Mouse (Mus musculus) ES-Bruce4 (cell line): Measurements from ENCODE around the gene Gm36864. TPM values are rescaled to one million over a fixed set of nuclear protein-coding genes. Genes with fewer than 3 reads are reported as not detected.

ENCODE experiments used
- H3K27ac ChIP-seq: 2 replicates; pipeline ENCODE4 v1.5.1; 2012; ENCODE audit warnings: low read length, inconsistent platforms; ENCODE audit not compliant: insufficient read depth
- H3K27me3 ChIP-seq: 2 replicates; pipeline ENCODE4 v1.6.1; 2012; ENCODE audit warnings: mild to moderate bottlenecking, low read length, inconsistent platforms; ENCODE audit not compliant: control insufficient read depth, poor library complexity, insufficient read depth, severe bottlenecking
- H3K36me3 ChIP-seq: 2 replicates; pipeline ENCODE4 v1.6.1; 2012; ENCODE audit warnings: inconsistent platforms, mild to moderate bottlenecking, low read length, moderate library complexity; ENCODE audit not compliant: control insufficient read depth, poor library complexity, insufficient read depth, severe bottlenecking
- H3K4me1 ChIP-seq: one replicate; pipeline ENCODE4 v1.8.1; 2011; ENCODE audit warnings: low read length; ENCODE audit not compliant: control insufficient read depth, insufficient read depth
- H3K4me3 ChIP-seq: 2 replicates; pipeline ENCODE4 v1.5.1; 2011; ENCODE audit warnings: low read depth, mild to moderate bottlenecking, low read length
- H3K9ac ChIP-seq: 2 replicates; pipeline ENCODE4 v1.6.1; 2012; ENCODE audit warnings: low read depth, mild to moderate bottlenecking, inconsistent platforms; ENCODE audit not compliant: poor library complexity, severe bottlenecking
- H3K9me3 ChIP-seq: replicated peaks from 2 replicates; pipeline ENCODE4 v1.6.1; 2012; ENCODE audit warnings: mild to moderate bottlenecking, low read length, inconsistent platforms; ENCODE audit not compliant: control insufficient read depth, poor library complexity, insufficient read depth, severe bottlenecking
- CTCF ChIP-seq: IDR thresholded peaks from one replicate; pipeline ENCODE4 v1.8.1; 2011; ENCODE audit warnings: low read depth, low read length
- EP300 ChIP-seq: IDR thresholded peaks from 2 replicates; pipeline ENCODE4 v1.6.1; 2011; ENCODE audit warnings: low read depth, low read length; ENCODE audit not compliant: insufficient read depth
- POLR2A ChIP-seq: IDR thresholded peaks from one replicate; pipeline ENCODE4 v1.8.1; 2011; ENCODE audit warnings: low read length; ENCODE audit not compliant: insufficient read depth
- polyA plus RNA-seq: library from polyadenylated mRNA; stranded (reverse); fragments of >200 nt; gene quantifications from 2 replicates; pipeline ENCODE4 v1.2.4, GENCODE M21; 2011; ENCODE audit warnings: low read depth; ENCODE audit not compliant: missing spikeins, insufficient read depth, insufficient read length

The Gm36864 gene
- polyA plus RNA-seq, 1 experiment, result not detected

- H3K4me3 ChIP-seq, result no peak overlapping the region
- H3K4me1 ChIP-seq, result peaks cover 3% of the 10 kb centered on the region
- H3K9ac ChIP-seq, result no peak overlapping the region
- H3K27ac ChIP-seq, result no peak overlapping the region
- H3K27me3 ChIP-seq, result no peaks in the 10 kb centered on the region
- no peaks in the 10 kb centered on the region for H3K36me3 ChIP-seq
- H3K9me3 ChIP-seq, result peaks cover 20% of the 10 kb centered on the region
- TF ChIP-seq POLR2A (no peak), EP300 (no peak), CTCF (no peak)
These were observed 51.8 kb downstream of the Gm36864 start for GRCm38 (mm10) chr7:44287760-44288159.

DNA sequence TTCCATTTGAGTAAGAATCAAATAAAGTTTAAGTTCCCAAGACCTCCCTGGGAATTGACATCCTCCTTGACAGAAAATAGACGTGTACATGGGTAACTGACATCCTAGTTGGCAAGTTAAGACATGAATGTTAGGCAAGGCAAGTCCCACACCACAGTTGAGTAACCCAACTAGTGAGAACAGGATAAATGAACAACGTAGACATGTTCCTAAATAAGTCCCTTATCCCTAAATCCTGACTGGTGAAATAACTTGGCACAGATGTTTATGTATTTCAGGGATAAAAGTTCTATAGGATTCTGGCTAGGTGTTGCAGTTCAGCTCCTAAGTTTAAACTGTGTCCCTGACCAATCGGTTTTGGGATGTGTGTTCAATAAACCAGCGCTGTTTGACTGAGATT lies 55.0 kb downstream of the Gm36864 start:
- peaks cover 20% of the 10 kb centered on the region for H3K9me3 ChIP-seq
- H3K27ac ChIP-seq, result peak overlapping the region; percentile 96
- TF ChIP-seq CTCF (no peak), EP300 (no peak), POLR2A (no peak)
- H3K9ac ChIP-seq, result no peak overlapping the region
- H3K36me3 ChIP-seq, result no peaks in the 10 kb centered on the region
- H3K4me3 ChIP-seq, result no peak overlapping the region
- H3K27me3 ChIP-seq, result no peaks in the 10 kb centered on the region
- H3K4me1 ChIP-seq, result peaks cover 3% of the 10 kb centered on the region

GRCm38 (mm10) chr7:44291418-44291817 lies 55.4 kb downstream of the Gm36864 start:
- peaks cover 20% of the 10 kb centered on the region for H3K9me3 ChIP-seq
- peak overlapping the region; percentile 96 for H3K27ac ChIP-seq
- TF ChIP-seq EP300, result peak; percentile 74
- no peak for TF ChIP-seq CTCF

More at GRCm38 (mm10) chr7:44291418-44291817, 55.4 kb downstream of the Gm36864 start:
- no peak overlapping the region for H3K9ac ChIP-seq
- H3K4me3 ChIP-seq, result no peak overlapping the region
- peaks cover 3% of the 10 kb centered on the region for H3K4me1 ChIP-seq
- H3K36me3 ChIP-seq, result no peaks in the 10 kb centered on the region
- H3K27me3 ChIP-seq, result no peaks in the 10 kb centered on the region

Other genes starting within 250 kb of the Gm36864 start
- gene Klk1b11, start 240.3 kb upstream of the Gm36864 start, polyA plus RNA-seq, result not detected in 2 replicates
- gene Klk1b26, start 224.0 kb upstream of the Gm36864 start, polyA plus RNA-seq, result not detected in 2 replicates
- gene Klk1b27, start 183.9 kb upstream of the Gm36864 start, polyA plus RNA-seq, result not detected in 2 replicates
- gene Klk1b21, start 133.8 kb upstream of the Gm36864 start, polyA plus RNA-seq, result not detected in 2 replicates
- not detected in 2 replicates for gene Klk1b22, start 123.5 kb upstream of the Gm36864 start, polyA plus RNA-seq
- not detected in 2 replicates for gene Klk1b16, start 99.4 kb upstream of the Gm36864 start, polyA plus RNA-seq
- gene Klk1b24, start 47.9 kb upstream of the Gm36864 start, polyA plus RNA-seq, result not detected in 2 replicates
- not detected in 2 replicates for gene Klk1b3, start 38.0 kb upstream of the Gm36864 start, polyA plus RNA-seq
- gene Klk1b4, start 28.7 kb upstream of the Gm36864 start, polyA plus RNA-seq, result not detected in 2 replicates
- gene Klk1b5, start 20.2 kb upstream of the Gm36864 start, polyA plus RNA-seq, result not detected in 2 replicates
- 1.3 and 1.8 TPM in 2 replicates for gene Klk1, start 10.8 kb upstream of the Gm36864 start, polyA plus RNA-seq
- gene 1700028J19Rik, start 10.5 kb downstream of the Gm36864 start, polyA plus RNA-seq, result 0.65 and 1.3 TPM in 2 replicates
- 76.7 and 89.3 TPM in 2 replicates for gene 2410002F23Rik, start 10.5 kb downstream of the Gm36864 start, polyA plus RNA-seq
- not detected in 2 replicates for gene Acp4, start 21.2 kb downstream of the Gm36864 start, polyA plus RNA-seq
- not detected in 2 replicates for gene Gm15517, start 25.3 kb downstream of the Gm36864 start, polyA plus RNA-seq
- 0.75 and 0.87 TPM in 2 replicates for gene Clec11a, start 70.7 kb downstream of the Gm36864 start, polyA plus RNA-seq
- 2.5 and 3.4 TPM in 2 replicates for gene Shank1, start 74.1 kb downstream of the Gm36864 start, polyA plus RNA-seq
- 1.8 and 1.9 TPM in 2 replicates for gene Syt3, start 147.9 kb downstream of the Gm36864 start, polyA plus RNA-seq
- gene 1700008O03Rik, start 149.6 kb downstream of the Gm36864 start, polyA plus RNA-seq, result 7.7 and 8.3 TPM in 2 replicates
- gene Lrrc4b, start 192.8 kb downstream of the Gm36864 start, polyA plus RNA-seq, result not detected in 2 replicates
- not detected in 2 replicates for gene Aspdh, start 229.2 kb downstream of the Gm36864 start, polyA plus RNA-seq
- 9.7 and 12.3 TPM in 2 replicates for gene Josd2, start 231.8 kb downstream of the Gm36864 start, polyA plus RNA-seq